Mouse (Mus musculus): ENCODE measurements around the gene Shroom2.

- TF ChIP-seq POLR2A (IDR thresholded peaks at IDR 0.05; ENCODE audit: low read depth, low read length) (no peak), CTCF (IDR thresholded peaks at IDR 0.05; ENCODE audit: borderline replicate concordance, insufficient read depth, low read length) (no peak)
Observed at GRCm38 (mm10) chrX:152738759-152739368, 30.4 kb downstream of the Shroom2 start.
